8 mouse cellular contexts compared by ENCODE assay signal in genomic region chr8:93813405-93813761, GRCm38 (mm10). TPM values are rescaled to one million over a fixed set of nuclear protein-coding genes. Genes with fewer than 3 reads are reported as not detected.
DNase-seq lines count a peak whose midpoint lies in the region; ATAC-seq and TF ChIP-seq lines count a peak whose summit lies in the region.

No protein-coding gene starts in this region.

- TF ChIP-seq CTCF in forebrain, postnatal 0 days (IDR thresholded peaks at IDR 0.05; ENCODE audit: low read depth) = 0 out of 2 replicates have a peak, but pooled peaks have one; percentile 22
- TF ChIP-seq CTCF in liver, embryonic 14.5 days (IDR thresholded peaks at IDR 0.05; ENCODE audit: low read depth) = no peak

- intact Hi-C loops in heart, postnatal 14 days (cut with DNase I) = loop anchor here (5.0 kb wide), 1 partner anchor 119 kb away; no protein-coding TSS in a partner anchor

- WGBS in forebrain, postnatal 0 days = 3% methylated on average over 26 of the region's 26 CpGs
- WGBS in liver, embryonic 14.5 days (ENCODE audit: insufficient replicate concordance) = 2% methylated on average over 26 of the region's 26 CpGs
- WGBS in neural tube, embryonic 14.5 days = under 1% methylated on average over 26 of the region's 26 CpGs

- H3K27me3 ChIP-seq in forebrain, postnatal 0 days (ENCODE audit: insufficient read depth, low read length) = no peaks in the 10 kb centered on the region
- H3K27me3 ChIP-seq in liver, embryonic 14.5 days (ENCODE audit: control insufficient read depth, insufficient read depth, low read length) = peaks cover 56% of the 10 kb centered on the region
- 0 out of 2 replicates have a peak, but pooled peaks cover 5% of the 10 kb centered on the region for H3K27me3 ChIP-seq in neural tube, embryonic 14.5 days (ENCODE audit: control insufficient read depth, insufficient read depth, low read length)

- H3K36me3 ChIP-seq in forebrain, postnatal 0 days (ENCODE audit: insufficient read depth) = peaks cover 10% of the 10 kb centered on the region; the same call in 1 of the 2 replicates
- no peaks in the 10 kb centered on the region for H3K36me3 ChIP-seq in liver, embryonic 14.5 days (replicated peaks; ENCODE audit: control insufficient read depth, insufficient read depth, low read depth)
- H3K36me3 ChIP-seq in neural tube, embryonic 14.5 days (ENCODE audit: control insufficient read depth, insufficient read depth, low read length) = no peaks in the 10 kb centered on the region

- peak; percentile 11 for DNase-seq in 3134 (ENCODE audit: extremely low read depth, insufficient read length, low spot score)
- peak; percentile 93 to 99 for DNase-seq in cerebellum, adult 18-20 months
- DNase-seq in forebrain, postnatal 0 days = peak; percentile 93
- peak; percentile 88 to 94 for DNase-seq in heart, postnatal 14 days
- peak; percentile 97 for DNase-seq in kidney, postnatal 4 days
- peak in 2 of 3 experiments; percentile 14 to 20 for DNase-seq in liver, embryonic 14.5 days (ENCODE audit: low read depth in 3 of 3, low spot score in 3 of 3)
- peak; percentile 47 for DNase-seq in thymus, postnatal 0 days (ENCODE audit: low spot score)

- no peaks in the 10 kb centered on the region for H3K9me3 ChIP-seq in forebrain, postnatal 0 days (ENCODE audit: low read length)
- H3K9me3 ChIP-seq in liver, embryonic 14.5 days (ENCODE audit: control insufficient read depth, low read length) = no peaks in the 10 kb centered on the region
- no peaks in the 10 kb centered on the region for H3K9me3 ChIP-seq in neural tube, embryonic 14.5 days (ENCODE audit: control insufficient read depth, low read length)

- peak overlapping the region; percentile 76 for H3K4me2 ChIP-seq in forebrain, postnatal 0 days (ENCODE audit: low read depth)
- H3K4me2 ChIP-seq in liver, embryonic 14.5 days (ENCODE audit: low read depth) = no peak overlapping the region
- peak overlapping the region; percentile 90 for H3K4me2 ChIP-seq in neural tube, embryonic 14.5 days (ENCODE audit: low read depth, low read length)

- peak; percentile 73 for ATAC-seq in forebrain, postnatal 0 days
- peak; percentile 50 for ATAC-seq in liver, embryonic 14.5 days (ENCODE audit: insufficient read depth)
- ATAC-seq in neural tube, embryonic 14.5 days (ENCODE audit: low read depth) = peak; percentile 77

- TF ChIP-seq EP300 in liver, embryonic 14.5 days (IDR thresholded peaks at IDR 0.05; ENCODE audit: low read depth) = no peak

- H3K4me1 ChIP-seq in forebrain, postnatal 0 days (ENCODE audit: insufficient read depth) = peaks cover 20% of the 10 kb centered on the region
- no peaks in the 10 kb centered on the region; a peak in 2 of 4 replicates for H3K4me1 ChIP-seq in liver, embryonic 14.5 days (replicated peaks; ENCODE audit: control insufficient read depth in 2 of 2, insufficient read depth in 2 of 2, low read length in 1 of 2)
- peaks cover 22% of the 10 kb centered on the region for H3K4me1 ChIP-seq in neural tube, embryonic 14.5 days (ENCODE audit: control insufficient read depth, insufficient read depth, low read length)

- peak overlapping the region; percentile 91 for H3K4me3 ChIP-seq in forebrain, postnatal 0 days (ENCODE audit: low read depth, low read length)
- H3K4me3 ChIP-seq in liver, embryonic 14.5 days (ENCODE audit: insufficient read depth in 1 of 2, low read depth in 2 of 2, low read length in 2 of 2) = no peak overlapping the region
- H3K4me3 ChIP-seq in neural tube, embryonic 14.5 days (ENCODE audit: low read depth, low read length) = peak overlapping the region; percentile 88

- H3K27ac ChIP-seq in forebrain, postnatal 0 days (ENCODE audit: low read depth, low read length) = peak overlapping the region; percentile 99
- H3K27ac ChIP-seq in liver, embryonic 14.5 days = no peak overlapping the region
- H3K27ac ChIP-seq in neural tube, embryonic 14.5 days (ENCODE audit: low read depth, low read length) = peak overlapping the region; percentile 95

- peak overlapping the region; percentile 96 for H3K9ac ChIP-seq in forebrain, postnatal 0 days
- no peak overlapping the region for H3K9ac ChIP-seq in liver, embryonic 14.5 days (replicated peaks)
- H3K9ac ChIP-seq in neural tube, embryonic 14.5 days (replicated peaks; ENCODE audit: low read depth, low read length) = peak overlapping the region; percentile 91

RNA-seq across cellular contexts. Expression of gene Gnao1, which starts 3.6 kb away (rescaled TPM):
- 273 and 314 TPM in 2 replicates for total RNA-seq in forebrain, postnatal 0 days (2014; rRNA removed)
- polyA plus RNA-seq in forebrain, postnatal 0 days (2015; fragmentation: Nextera tagmentation; extraction: Ambion mirVana) = 239 and 301 TPM in 2 replicates
- total RNA-seq in heart, postnatal 14 days (2021) = 10 to 100 TPM; 20.0 to 26.8 TPM
- 0.37 and 0.88 TPM in 2 replicates for polyA plus RNA-seq in liver, embryonic 14.5 days (2012; rRNA removed)
- 0.14 and 0.28 TPM in 2 replicates for polyA plus RNA-seq in liver, embryonic 14.5 days (2014; fragmentation: Nextera tagmentation; extraction: Ambion mirVana)
- 199 and 214 TPM in 2 replicates for polyA plus RNA-seq in neural tube, embryonic 14.5 days (2014; fragmentation: Nextera tagmentation; extraction: Ambion mirVana)
- polyA plus RNA-seq in thymus, postnatal 0 days (2015; fragmentation: Nextera tagmentation; extraction: Ambion mirVana) = 0.60 and 0.63 TPM in 2 replicates

Comparison
In these comparisons a context has a peak if more than half of its experiments do, and no peak if none do; other contexts are left out.
1. DNase-seq: peak in every context shown above with its lines; median percentile 97 in kidney, postnatal 4 days; 96 in cerebellum, adult 18-20 months; 93 in forebrain, postnatal 0 days; 91 in heart, postnatal 14 days; 47 in thymus, postnatal 0 days; 17 in liver, embryonic 14.5 days; 11 in 3134.
2. H3K4me3 ChIP-seq: peak in forebrain, postnatal 0 days (single experiment) and neural tube, embryonic 14.5 days (single experiment); none in liver, embryonic 14.5 days (0 of 2).
3. RNA of gene Gnao1, which starts 3.6 kb away (polyA plus RNA-seq): 239 to 301 TPM in forebrain, postnatal 0 days and 199 to 214 TPM in neural tube, embryonic 14.5 days; 0.60 to 0.63 TPM in thymus, postnatal 0 days and 0.14 to 0.88 TPM in liver, embryonic 14.5 days; every median in the first group is over 100 times any median in the second.
4. Peak in every context shown above with its lines, with median percentiles within 50 percentile points of each other: ATAC-seq.